Mouse (Mus musculus): ENCODE measurements around the gene Gbe1. TPM values are rescaled to one million over a fixed set of nuclear protein-coding genes. Genes with fewer than 3 reads are reported as not detected.

Gbe1 gene
- polyA plus RNA-seq, 1 experiment from 2014 or later: 22.2 TPM

DNA sequence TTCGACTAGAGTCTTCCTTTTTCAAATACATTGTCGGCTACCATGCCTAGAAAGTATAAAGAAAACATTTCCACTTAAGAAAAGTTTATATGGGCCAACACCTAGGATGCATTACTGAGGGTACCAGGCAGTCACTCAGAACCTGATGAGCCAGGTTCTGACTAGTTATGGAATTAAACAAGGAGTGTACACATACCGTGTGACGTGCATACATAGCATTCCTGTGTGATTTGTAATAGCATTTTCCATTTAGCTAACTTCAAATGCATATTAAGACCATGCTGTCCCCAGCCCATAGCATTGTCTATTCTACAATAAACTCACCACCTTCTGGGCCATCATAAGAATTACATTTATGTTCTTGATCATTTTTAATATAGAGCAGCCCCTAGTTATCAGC lies 210.5 kb downstream of the Gbe1 start:
- H3K27me3 ChIP-seq (replicated peaks; ENCODE audit: low read depth, poor library complexity, severe bottlenecking): no peaks in the 10 kb centered on the region
- H3K4me1 ChIP-seq: no peaks in the 10 kb centered on the region
- 90% methylated on average over 4 of the region's 4 CpGs for WGBS
- H3K4me3 ChIP-seq: no peak overlapping the region
- no peak for DNase-seq (ENCODE audit: low spot score)
- H3K36me3 ChIP-seq (replicated peaks): no peaks in the 10 kb centered on the region
- no peaks in the 10 kb centered on the region for H3K9me3 ChIP-seq
- H3K27ac ChIP-seq (replicated peaks): no peak overlapping the region

DNA sequence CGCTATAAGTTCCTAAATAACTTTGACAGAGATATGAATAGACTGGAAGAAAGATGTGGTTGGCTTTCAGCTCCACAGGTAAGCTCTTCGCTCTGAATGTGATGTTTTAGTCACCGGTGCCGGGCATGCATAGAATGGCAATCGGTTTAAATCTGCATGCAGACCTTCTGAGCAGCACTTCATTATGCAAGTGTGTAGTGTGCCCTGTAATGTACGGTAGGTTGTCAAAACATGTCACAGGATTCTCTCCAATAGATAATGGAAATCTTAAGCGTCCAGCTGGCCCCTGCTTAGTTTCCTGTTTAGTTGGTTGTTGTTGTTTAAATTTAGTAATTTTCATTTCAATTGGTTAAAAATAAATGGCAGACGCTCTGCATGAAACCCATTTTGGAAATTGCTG lies 213.5 kb downstream of the Gbe1 start:
- H3K4me3 ChIP-seq: no peak overlapping the region
- no peak for DNase-seq (ENCODE audit: low spot score)
- WGBS: 94% methylated on average over 8 of the region's 8 CpGs

DNA sequence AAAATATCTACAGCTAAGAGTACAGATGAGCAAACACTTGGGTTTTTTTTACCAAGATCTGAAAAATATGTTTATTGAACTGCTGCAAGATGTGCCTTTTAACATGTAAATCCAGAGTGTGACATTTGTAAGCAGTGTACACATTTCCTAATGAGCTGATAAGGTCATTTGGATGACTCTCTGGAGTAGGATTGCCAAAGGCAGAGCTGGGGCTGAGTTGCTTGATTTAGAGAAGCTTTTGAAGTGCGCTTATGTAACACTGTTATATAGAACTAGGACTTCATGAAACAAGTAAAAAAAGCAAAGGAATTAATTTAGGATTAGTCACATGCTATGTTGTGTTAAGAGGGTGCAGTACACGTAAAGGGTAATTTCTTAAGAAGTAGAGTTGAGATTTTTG lies 221.5 kb downstream of the Gbe1 start:
- WGBS: 86% methylated on average over 2 of the region's 2 CpGs
- Histone ChIP-seq H3K4me1 (no peaks in the 10 kb centered on the region), H3K36me3 (replicated peaks) (no peaks in the 10 kb centered on the region), H3K4me3 (no peak overlapping the region), H3K27me3 (replicated peaks; ENCODE audit: low read depth, poor library complexity, severe bottlenecking) (no peaks in the 10 kb centered on the region), H3K9me3 (no peaks in the 10 kb centered on the region), H3K27ac (replicated peaks) (no peak overlapping the region)
- DNase-seq (ENCODE audit: low spot score): no peak

More for the DNA sequence above, 213.5 kb downstream of the Gbe1 start:
- H3K27me3 ChIP-seq (replicated peaks; ENCODE audit: low read depth, poor library complexity, severe bottlenecking): no peaks in the 10 kb centered on the region
- H3K4me1 ChIP-seq: no peaks in the 10 kb centered on the region
- no peak overlapping the region for H3K27ac ChIP-seq (replicated peaks)
- no peaks in the 10 kb centered on the region for H3K9me3 ChIP-seq
- H3K36me3 ChIP-seq (replicated peaks): no peaks in the 10 kb centered on the region

DNA sequence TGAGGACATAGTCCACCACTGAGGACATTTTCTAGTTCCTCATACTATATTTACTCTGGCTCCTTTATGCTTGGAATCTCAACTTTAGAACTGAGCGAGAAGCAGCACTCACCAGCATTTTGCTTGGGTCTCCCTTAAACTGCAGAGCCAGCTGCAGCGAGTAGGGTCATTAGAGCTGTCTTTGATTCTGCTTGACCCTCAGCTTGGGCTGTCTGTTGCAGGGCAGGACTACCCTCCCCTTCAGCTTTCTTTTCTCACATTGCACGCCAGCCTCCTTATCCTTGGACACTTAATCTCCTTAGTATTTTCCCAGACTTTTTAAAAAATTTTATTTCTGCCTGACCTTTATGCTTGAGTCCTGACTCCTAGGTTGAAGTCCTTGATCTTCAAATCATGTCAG lies 237.1 kb downstream of the Gbe1 start:
- H3K36me3 ChIP-seq (replicated peaks): no peaks in the 10 kb centered on the region
- no peak overlapping the region for H3K27ac ChIP-seq (replicated peaks)
- 43% methylated on average over 3 of the region's 3 CpGs for WGBS
- H3K27me3 ChIP-seq (replicated peaks; ENCODE audit: low read depth, poor library complexity, severe bottlenecking): no peaks in the 10 kb centered on the region
- no peaks in the 10 kb centered on the region for H3K9me3 ChIP-seq
- no peak overlapping the region for H3K4me3 ChIP-seq
- no peak for DNase-seq (ENCODE audit: low spot score)
- H3K4me1 ChIP-seq: peaks cover 4% of the 10 kb centered on the region; the same call in 1 of the 2 replicates

DNA sequence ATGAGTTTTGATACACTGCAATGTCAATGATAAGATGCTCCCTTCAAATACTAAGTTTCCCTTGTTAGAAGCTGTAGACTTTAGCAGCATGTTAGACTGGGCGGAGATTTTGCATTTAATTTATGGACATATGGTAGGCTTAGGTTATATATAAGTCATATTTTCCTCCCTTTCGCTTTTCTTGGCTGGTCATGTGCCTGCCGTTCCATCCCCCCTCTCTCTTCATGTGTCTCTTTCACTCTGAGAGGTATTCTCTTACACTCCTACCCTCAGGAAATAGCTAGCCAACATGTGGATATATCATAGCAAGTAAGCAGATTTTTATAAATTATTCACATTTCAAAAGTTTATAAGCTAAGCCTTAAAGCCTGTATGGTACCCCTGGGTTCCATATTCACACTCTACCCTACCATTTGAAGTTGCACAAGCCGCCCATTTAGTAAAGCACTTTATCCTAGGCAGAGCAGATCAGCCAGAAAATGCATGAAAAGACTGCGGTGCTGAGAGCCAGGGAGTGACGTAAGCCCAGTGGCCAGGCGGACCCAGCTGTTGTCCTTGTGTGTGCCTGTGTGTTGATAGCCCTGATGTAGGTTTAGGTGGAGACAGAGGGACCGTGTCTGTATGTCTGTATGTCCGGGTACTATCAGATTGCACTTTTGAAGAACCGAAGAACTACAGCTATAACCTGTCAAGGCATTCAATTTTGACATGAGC lies 248.0 kb downstream of the Gbe1 start:
- no peak for DNase-seq (ENCODE audit: low spot score)
- H3K36me3 ChIP-seq (replicated peaks): no peaks in the 10 kb centered on the region
- no peaks in the 10 kb centered on the region for H3K9me3 ChIP-seq
- H3K27ac ChIP-seq (replicated peaks): no peak overlapping the region
- H3K4me1 ChIP-seq: 0 out of 2 replicates have a peak, but pooled peaks cover 6% of the 10 kb centered on the region
- H3K4me3 ChIP-seq: no peak overlapping the region
- WGBS: 89% methylated on average over 10 of the region's 10 CpGs
- no peaks in the 10 kb centered on the region for H3K27me3 ChIP-seq (replicated peaks; ENCODE audit: low read depth, poor library complexity, severe bottlenecking)

DNA sequence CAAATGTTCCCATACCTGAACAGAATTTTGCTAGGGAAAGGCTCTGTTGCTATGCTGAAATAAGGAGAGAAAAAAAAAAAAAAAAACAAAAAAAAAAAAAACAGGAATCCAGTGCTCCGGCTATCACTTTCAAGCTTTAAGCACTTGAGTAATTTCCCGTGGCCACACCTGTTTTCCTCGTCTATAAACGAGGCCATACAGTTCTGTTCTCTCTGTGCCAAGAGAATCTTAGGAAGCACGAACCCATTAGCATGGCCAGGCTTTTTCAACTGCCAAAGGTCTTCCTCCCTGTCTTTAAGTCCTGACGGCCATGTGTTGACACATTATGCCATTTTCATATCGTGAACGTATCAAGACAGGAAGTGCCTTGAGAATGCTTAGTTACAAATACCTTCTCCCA lies 248.8 kb downstream of the Gbe1 start:
- Histone ChIP-seq H3K4me1 (0 out of 2 replicates have a peak, but pooled peaks cover 6% of the 10 kb centered on the region), H3K27ac (replicated peaks) (no peak overlapping the region), H3K4me3 (no peak overlapping the region), H3K9me3 (no peaks in the 10 kb centered on the region), H3K27me3 (replicated peaks; ENCODE audit: low read depth, poor library complexity, severe bottlenecking) (no peaks in the 10 kb centered on the region), H3K36me3 (replicated peaks) (no peaks in the 10 kb centered on the region)
- 76% methylated on average over 8 of the region's 8 CpGs for WGBS
- DNase-seq (ENCODE audit: low spot score): no peak

DNA sequence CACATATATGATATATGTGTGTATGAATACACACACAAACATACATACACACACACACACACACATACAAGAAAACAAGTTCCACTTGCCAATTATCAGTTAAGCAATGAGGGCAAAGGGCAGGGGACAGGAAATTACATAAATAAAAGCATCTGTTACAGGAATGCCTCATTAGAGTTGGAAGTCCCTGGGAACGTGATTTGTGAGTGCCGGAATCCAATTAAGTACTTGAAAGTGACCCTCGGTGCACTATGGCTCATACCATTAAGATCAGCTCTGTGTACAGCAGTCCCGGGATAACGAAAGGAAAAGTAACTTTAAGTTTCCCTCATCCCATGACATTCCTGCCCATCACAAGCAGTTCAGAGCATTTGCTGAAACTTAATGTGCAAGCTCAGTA lies 249.7 kb downstream of the Gbe1 start:
- DNase-seq (ENCODE audit: low spot score): peak; percentile 50
- no peak overlapping the region for H3K27ac ChIP-seq (replicated peaks)

DNA sequence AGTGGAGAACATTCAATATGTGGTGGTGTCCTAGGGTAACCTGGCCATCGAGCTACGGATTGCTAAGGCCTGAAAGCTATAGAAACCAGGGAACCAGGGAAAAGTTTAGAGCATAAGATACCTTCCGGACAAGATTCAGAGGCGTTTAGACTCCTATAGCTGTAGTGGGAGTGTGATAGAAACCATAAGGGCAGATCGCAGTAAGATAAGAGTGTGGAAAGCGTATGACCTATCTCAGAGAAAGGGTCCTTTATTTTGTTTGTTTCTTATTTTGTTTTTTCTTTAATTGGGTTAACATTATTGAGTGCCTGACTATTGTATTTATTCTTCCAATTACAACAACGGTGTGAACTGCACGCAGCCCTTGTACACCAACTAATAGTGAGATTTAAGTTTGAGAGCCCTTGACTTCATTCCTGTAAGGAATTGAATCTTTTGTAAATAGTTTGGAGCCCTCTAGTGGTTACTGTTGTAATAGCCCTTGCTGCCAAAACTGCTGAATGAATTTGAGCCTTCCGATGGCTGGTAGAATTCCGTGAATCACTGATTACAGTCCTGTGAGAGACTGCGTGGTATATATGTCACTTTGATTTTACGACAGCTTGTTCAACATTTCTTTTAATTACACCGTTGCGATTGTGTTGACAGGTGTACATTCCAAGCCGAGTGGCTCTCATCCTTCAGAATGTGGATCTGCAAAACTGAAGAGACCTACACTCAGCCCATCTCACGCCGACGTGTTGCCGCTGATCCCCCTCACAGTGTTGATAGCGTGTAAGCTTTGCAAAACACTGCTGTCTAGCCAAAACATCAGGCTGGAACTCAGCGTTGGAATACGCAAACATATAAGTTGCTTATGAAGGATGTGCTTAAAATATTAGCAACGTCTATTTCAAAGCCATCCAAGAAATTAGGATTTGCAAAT lies 254.9 kb downstream of the Gbe1 start:
- 62% methylated on average over 23 of the region's 23 CpGs for WGBS
- H3K4me3 ChIP-seq: no peak overlapping the region
- H3K36me3 ChIP-seq (replicated peaks): no peaks in the 10 kb centered on the region
- peak; percentile 32 for DNase-seq (ENCODE audit: low spot score)
- H3K9me3 ChIP-seq: no peaks in the 10 kb centered on the region
- H3K27ac ChIP-seq (replicated peaks): no peak overlapping the region
- no peaks in the 10 kb centered on the region for H3K27me3 ChIP-seq (replicated peaks; ENCODE audit: low read depth, poor library complexity, severe bottlenecking)
- H3K4me1 ChIP-seq: 0 out of 2 replicates have a peak, but pooled peaks cover 3% of the 10 kb centered on the region

More for the DNA sequence above, 249.7 kb downstream of the Gbe1 start:
- H3K4me1 ChIP-seq: 0 out of 2 replicates have a peak, but pooled peaks cover 6% of the 10 kb centered on the region
- no peaks in the 10 kb centered on the region for H3K36me3 ChIP-seq (replicated peaks)
- 31% methylated on average over 5 of the region's 5 CpGs for WGBS
- H3K4me3 ChIP-seq: no peak overlapping the region
- H3K27me3 ChIP-seq (replicated peaks; ENCODE audit: low read depth, poor library complexity, severe bottlenecking): no peaks in the 10 kb centered on the region
- no peaks in the 10 kb centered on the region for H3K9me3 ChIP-seq

DNA sequence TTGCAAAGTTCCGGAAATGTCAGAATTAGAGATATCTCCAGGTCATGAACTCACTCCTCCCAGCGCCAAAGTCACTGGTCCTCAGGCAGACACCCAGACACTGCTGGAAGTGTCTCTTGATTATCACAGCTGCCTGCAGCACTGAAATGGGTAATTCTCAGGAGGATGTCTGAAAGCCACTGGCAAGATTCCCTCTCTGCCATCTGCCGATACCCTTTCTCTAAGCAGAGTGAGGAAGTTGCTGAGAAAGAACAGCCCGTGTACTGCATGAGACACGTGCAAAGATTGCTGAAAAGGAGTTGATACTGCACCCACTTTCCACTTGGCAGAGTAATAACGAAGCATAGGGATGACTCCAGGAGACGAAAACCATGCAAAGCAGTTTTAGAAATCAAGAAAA lies 272.2 kb downstream of the Gbe1 start:
- Histone ChIP-seq H3K36me3 (replicated peaks) (no peaks in the 10 kb centered on the region), H3K4me1 (no peaks in the 10 kb centered on the region), H3K27ac (replicated peaks) (no peak overlapping the region), H3K27me3 (replicated peaks; ENCODE audit: low read depth, poor library complexity, severe bottlenecking) (no peaks in the 10 kb centered on the region), H3K9me3 (no peaks in the 10 kb centered on the region), H3K4me3 (no peak overlapping the region)
- DNase-seq (ENCODE audit: low spot score): no peak
- WGBS: no CpG with 5 or more reads among the region's 7 CpGs

DNA sequence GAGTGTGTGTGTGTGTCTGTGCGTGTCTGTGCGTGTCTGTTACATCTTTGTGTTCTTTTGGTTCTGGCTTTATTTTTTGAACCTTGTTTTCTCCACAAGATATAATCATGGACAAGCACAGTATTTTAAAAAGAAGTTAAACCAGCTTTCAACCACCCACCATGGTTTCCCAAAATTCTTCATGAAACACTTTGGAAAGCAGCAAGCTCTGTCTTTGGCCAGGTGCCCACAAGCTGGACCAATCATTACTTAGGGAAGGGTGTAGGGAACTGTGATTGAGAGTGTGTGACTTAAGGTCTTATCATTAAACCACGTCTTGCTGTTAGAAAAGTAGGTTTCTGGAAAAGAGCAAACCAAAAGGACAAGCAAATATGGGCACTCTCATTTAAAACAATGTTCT lies 288.6 kb downstream of the Gbe1 start:
- Histone ChIP-seq H3K27ac (replicated peaks) (no peak overlapping the region), H3K27me3 (replicated peaks; ENCODE audit: low read depth, poor library complexity, severe bottlenecking) (no peaks in the 10 kb centered on the region), H3K36me3 (replicated peaks) (no peaks in the 10 kb centered on the region), H3K4me3 (no peak overlapping the region), H3K4me1 (no peaks in the 10 kb centered on the region), H3K9me3 (no peaks in the 10 kb centered on the region)
- DNase-seq (ENCODE audit: low spot score): no peak
- 90% methylated on average over 3 of the region's 3 CpGs for WGBS

DNA sequence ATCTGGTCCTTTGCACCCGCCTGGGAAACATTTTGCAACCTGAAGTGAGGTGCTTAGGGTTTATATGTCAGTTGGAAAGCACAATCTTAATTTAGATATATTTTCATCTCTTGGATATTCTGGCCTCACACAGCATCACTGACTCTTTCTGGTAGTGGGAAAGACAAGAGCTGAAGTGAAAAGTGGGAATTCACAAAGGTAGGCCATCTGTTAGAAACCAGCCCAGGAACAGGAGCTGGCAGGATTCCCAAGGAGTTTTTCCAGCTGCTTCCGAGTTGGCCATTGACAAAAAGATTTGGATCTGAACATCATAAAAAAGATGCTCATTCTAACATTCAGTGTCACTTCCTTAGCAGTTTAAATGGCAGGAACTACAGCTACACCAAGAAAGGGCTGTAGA lies 294.6 kb downstream of the Gbe1 start:
- no peaks in the 10 kb centered on the region for H3K27me3 ChIP-seq (replicated peaks; ENCODE audit: low read depth, poor library complexity, severe bottlenecking)
- H3K36me3 ChIP-seq (replicated peaks): no peaks in the 10 kb centered on the region
- H3K9me3 ChIP-seq: no peaks in the 10 kb centered on the region
- H3K27ac ChIP-seq (replicated peaks): no peak overlapping the region
- H3K4me3 ChIP-seq: no peak overlapping the region
- DNase-seq (ENCODE audit: low spot score): no peak
- no peaks in the 10 kb centered on the region for H3K4me1 ChIP-seq
- 84% methylated on average over 2 of the region's 2 CpGs for WGBS

DNA sequence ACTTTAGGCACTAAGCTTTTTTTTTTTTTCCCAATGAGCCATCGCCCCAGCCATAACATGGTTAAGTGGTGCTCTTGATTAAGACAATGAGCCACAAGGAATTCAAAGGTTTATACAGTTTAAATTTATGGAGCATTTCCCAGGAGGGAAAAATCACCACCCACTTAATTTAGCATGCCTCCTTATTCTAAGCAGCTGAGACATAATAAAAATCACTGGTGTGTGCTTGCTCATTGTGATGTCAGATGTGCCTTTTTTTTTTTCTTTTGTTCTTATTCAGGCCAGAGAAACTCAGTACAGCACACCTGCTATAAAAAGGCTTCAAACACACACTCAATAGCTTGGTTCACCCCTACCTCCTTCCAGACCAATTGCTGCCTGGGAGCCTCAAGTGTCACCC lies 303.9 kb downstream of the Gbe1 start:
- DNase-seq (ENCODE audit: low spot score): no peak
- H3K9me3 ChIP-seq: no peaks in the 10 kb centered on the region
- no peak overlapping the region for H3K4me3 ChIP-seq
- H3K27ac ChIP-seq (replicated peaks): no peak overlapping the region
- no peaks in the 10 kb centered on the region for H3K27me3 ChIP-seq (replicated peaks; ENCODE audit: low read depth, poor library complexity, severe bottlenecking)
- H3K36me3 ChIP-seq (replicated peaks): no peaks in the 10 kb centered on the region
- 88% methylated on average over 1 of the region's 1 CpGs for WGBS
- H3K4me1 ChIP-seq: no peaks in the 10 kb centered on the region

DNA sequence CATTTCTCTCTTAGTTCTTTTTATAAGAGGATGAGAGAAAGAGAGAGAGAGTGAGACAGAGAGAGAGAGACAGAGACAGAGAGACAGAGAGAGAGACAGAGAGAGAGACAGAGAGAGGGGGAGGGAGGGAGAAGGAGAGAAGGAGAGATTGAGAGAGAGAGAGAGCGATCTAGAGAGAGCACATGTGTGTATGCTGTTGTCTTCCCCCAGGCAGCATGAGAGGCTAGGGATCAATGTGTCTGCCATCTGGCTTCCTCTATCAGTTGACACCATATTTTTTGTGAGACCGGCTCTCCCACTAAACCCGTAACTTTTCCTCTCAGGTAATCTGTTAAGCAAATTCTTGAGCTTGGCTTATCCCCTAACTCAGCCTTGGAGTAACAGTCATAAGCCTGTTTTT lies 304.4 kb downstream of the Gbe1 start:
- Histone ChIP-seq H3K27ac (replicated peaks) (no peak overlapping the region), H3K4me3 (no peak overlapping the region), H3K4me1 (no peaks in the 10 kb centered on the region), H3K9me3 (no peaks in the 10 kb centered on the region), H3K36me3 (replicated peaks) (no peaks in the 10 kb centered on the region), H3K27me3 (replicated peaks; ENCODE audit: low read depth, poor library complexity, severe bottlenecking) (no peaks in the 10 kb centered on the region)
- DNase-seq (ENCODE audit: low spot score): no peak
- WGBS: 86% methylated on average over 3 of the region's 3 CpGs
